ENCODE assay signal across 7 mouse cellular contexts in genomic region chr11:74870991-74871622, GRCm38 (mm10). TPM values are rescaled to one million over a fixed set of nuclear protein-coding genes. Genes with fewer than 3 reads are reported as not detected.
DNase-seq lines count a peak whose midpoint lies in the region; ATAC-seq and TF ChIP-seq lines count a peak whose summit lies in the region.

No protein-coding gene starts in this region.

- peaks cover 8% of the 10 kb centered on the region for H3K4me1 ChIP-seq in forebrain, embryonic 14.5 days (ENCODE audit: control insufficient read depth, insufficient read depth, low read length)

- H3ac ChIP-seq in myocyte (ENCODE audit: control insufficient read depth, insufficient read length) = no peak overlapping the region

- DNase-seq in layer of hippocampus, adult 18-20 months (ENCODE audit: low spot score in 2 of 2) = peak; percentile 64 to 82
- DNase-seq in layer of hippocampus, postnatal 25 days (ENCODE audit: extremely low spot score in 1 of 2, low spot score in 1 of 2) = no peak
- DNase-seq in forebrain, embryonic 14.5 days (ENCODE audit: low spot score) = peak; percentile 64
- DNase-seq in layer of hippocampus, adult 9-11 months = peak; percentile 73
- no peak for DNase-seq in thymus, postnatal 36 days

- 13% methylated on average over 12 of the region's 12 CpGs for WGBS in forebrain, embryonic 14.5 days

- H3K4me2 ChIP-seq in forebrain, embryonic 14.5 days (ENCODE audit: low read length) = 0 out of 2 replicates have a peak overlapping the region, but pooled peaks have one; percentile 15
- peak overlapping the region; percentile 64 for H3K4me2 ChIP-seq in myocyte (ENCODE audit: low read depth)

- H3K27me3 ChIP-seq in forebrain, embryonic 14.5 days (replicated peaks; ENCODE audit: control insufficient read depth, insufficient read depth, low read length) = no peaks in the 10 kb centered on the region
- H3K27me3 ChIP-seq in myocyte (ENCODE audit: control insufficient read depth, insufficient read depth, insufficient read length) = no peaks in the 10 kb centered on the region

- H3K9me3 ChIP-seq in forebrain, embryonic 14.5 days (replicated peaks; ENCODE audit: control insufficient read depth, low read length) = no peaks in the 10 kb centered on the region

- peak overlapping the region; percentile 30; the same call in 1 of the 2 replicates for H3K9ac ChIP-seq in forebrain, embryonic 14.5 days (ENCODE audit: low read length)

- peak overlapping the region; percentile 64; the same call in 1 of the 2 replicates for H3K27ac ChIP-seq in forebrain, embryonic 14.5 days (ENCODE audit: low read depth, low read length)

- peaks cover 20% of the 10 kb centered on the region for H3K36me3 ChIP-seq in forebrain, embryonic 14.5 days (ENCODE audit: control insufficient read depth, insufficient read depth, low read length)
- no peaks in the 10 kb centered on the region for H3K36me3 ChIP-seq in myocyte (ENCODE audit: control insufficient read depth, insufficient read depth)

- H3K79me2 ChIP-seq in myocyte (ENCODE audit: control insufficient read depth, insufficient read depth) = no peaks in the 10 kb centered on the region

- no peak for TF ChIP-seq POLR2A in myocyte (IDR thresholded peaks at IDR 0.05; ENCODE audit: insufficient read length, low read depth)

- no peak overlapping the region for H3K4me3 ChIP-seq in forebrain, embryonic 14.5 days (ENCODE audit: low read depth, low read length)
- no peak overlapping the region for H3K4me3 ChIP-seq in myocyte

- ATAC-seq in forebrain, embryonic 14.5 days = no peak
- no peak for ATAC-seq in monocyte, adult 5-6 weeks (replicated peaks; ENCODE audit: insufficient number of reproducible peaks, low FRiP score, low TSS enrichment, poor library complexity, severe bottlenecking)

TF ChIP-seq in myocyte, 11 proteins besides CTCF, POLR2A, EP300 and RAD21:
- TF ChIP-seq MYOG (IDR thresholded peaks at IDR 0.05; ENCODE audit: control insufficient read depth in 1 of 3, insufficient read depth in 1 of 3, insufficient read length in 2 of 3, low read depth in 2 of 3) (peak in 1 of 3 experiments; percentile 61), MYOD1 (IDR thresholded peaks at IDR 0.05; ENCODE audit: control insufficient read depth in 1 of 3, insufficient read length in 2 of 3, low read depth in 2 of 3) (peak in 2 of 3 experiments; percentile 58 to 64), POLR2AphosphoS2 (IDR thresholded peaks at IDR 0.05; ENCODE audit: insufficient read length, low read depth) (no peak), MAX (IDR thresholded peaks at IDR 0.05; ENCODE audit: low read depth) (no peak), CEBPB (IDR thresholded peaks at IDR 0.05; ENCODE audit: insufficient read depth, poor library complexity, severe bottlenecking) (peak; percentile 71; the same call in 1 of the 2 replicates)

RNA-seq across cellular contexts. Expression of gene Sgsm2, which starts 25.8 kb away (rescaled TPM):
- 10 to 100 TPM; 93.3 to 97.4 TPM for total RNA-seq in layer of hippocampus, adult 18-20 months (2021)
- total RNA-seq in layer of hippocampus, postnatal 25 days (2021) = 10 to 100 TPM; 82.9 to 86.4 TPM
- polyA plus RNA-seq in forebrain, embryonic 14.5 days (2014; fragmentation: Nextera tagmentation; extraction: Ambion mirVana) = 8.3 and 10.6 TPM in 2 replicates
- 12.3 TPM for polyA plus RNA-seq in myocyte (2012; fragmentation: generic; extraction: Trizol)
- total RNA-seq in monocyte, adult 5-6 weeks (2017) = 1.4 to 10.7 TPM (median 3.1 TPM) in 3 replicates

RNA-seq across cellular contexts. Expression of gene Tsr1, which starts 26.8 kb away (rescaled TPM):
- total RNA-seq in layer of hippocampus, adult 18-20 months (2021) = 10 to 100 TPM; 30.3 to 33.4 TPM
- 10 to 100 TPM; 32.6 to 32.9 TPM for total RNA-seq in layer of hippocampus, postnatal 25 days (2021)
- 33.2 and 38.2 TPM in 2 replicates for polyA plus RNA-seq in forebrain, embryonic 14.5 days (2014; fragmentation: Nextera tagmentation; extraction: Ambion mirVana)
- 26.7 TPM for polyA plus RNA-seq in myocyte (2012; fragmentation: generic; extraction: Trizol)
- total RNA-seq in monocyte, adult 5-6 weeks (2017) = 26.3 to 41.9 TPM (median 28.8 TPM) in 3 replicates

RNA-seq across cellular contexts. Expression of gene Mnt, which starts 40.4 kb away (rescaled TPM):
- 10 to 100 TPM; 33.5 to 36.5 TPM for total RNA-seq in layer of hippocampus, adult 18-20 months (2021)
- total RNA-seq in layer of hippocampus, postnatal 25 days (2021) = 10 to 100 TPM; 28.9 to 34.4 TPM
- polyA plus RNA-seq in forebrain, embryonic 14.5 days (2014; fragmentation: Nextera tagmentation; extraction: Ambion mirVana) = 6.8 and 7.6 TPM in 2 replicates
- polyA plus RNA-seq in myocyte (2012; fragmentation: generic; extraction: Trizol) = 12.7 TPM
- total RNA-seq in monocyte, adult 5-6 weeks (2017) = 8.0 to 14.0 TPM (median 9.5 TPM) in 3 replicates

RNA-seq across cellular contexts. Expression of gene Smg6, which starts 54.5 kb away (rescaled TPM):
- 10 to 100 TPM; 35.0 to 36.0 TPM for total RNA-seq in layer of hippocampus, adult 18-20 months (2021)
- total RNA-seq in layer of hippocampus, postnatal 25 days (2021) = 10 to 100 TPM; 27.9 to 31.2 TPM
- polyA plus RNA-seq in forebrain, embryonic 14.5 days (2014; fragmentation: Nextera tagmentation; extraction: Ambion mirVana) = 12.9 and 13.7 TPM in 2 replicates
- 14.7 TPM for polyA plus RNA-seq in myocyte (2012; fragmentation: generic; extraction: Trizol)
- 25.4 to 48.6 TPM (median 28.2 TPM) in 3 replicates for total RNA-seq in monocyte, adult 5-6 weeks (2017)

RNA-seq across cellular contexts. Expression of gene Srr, which starts 54.6 kb away (rescaled TPM):
- total RNA-seq in layer of hippocampus, adult 18-20 months (2021) = 10 to 100 TPM; 87.5 to 94.8 TPM
- 100 to 1,000 TPM; 108 to 109 TPM for total RNA-seq in layer of hippocampus, postnatal 25 days (2021)
- polyA plus RNA-seq in forebrain, embryonic 14.5 days (2014; fragmentation: Nextera tagmentation; extraction: Ambion mirVana) = 45.9 and 56.0 TPM in 2 replicates
- polyA plus RNA-seq in myocyte (2012; fragmentation: generic; extraction: Trizol) = 10.5 TPM
- total RNA-seq in monocyte, adult 5-6 weeks (2017) = 0.75 to 5.8 TPM (median 3.9 TPM) in 3 replicates

Comparison
In these comparisons a context has a peak if more than half of its experiments do, and no peak if none do; other contexts are left out.
1. DNase-seq: peak in layer of hippocampus, adult 18-20 months (2 of 2), forebrain, embryonic 14.5 days (single experiment) and layer of hippocampus, adult 9-11 months (single experiment); none in layer of hippocampus, postnatal 25 days (0 of 2) and thymus, postnatal 36 days (0 of 2).